Mouse (Mus musculus) CH12.LX (cell line): Measurements from ENCODE around the gene Rtl5. TPM values are rescaled to one million over a fixed set of nuclear protein-coding genes. Genes with fewer than 3 reads are reported as not detected.
"Not testable (repeated sequence)": the region's sequence is repeated elsewhere in the genome, so short reads cannot be mapped to it uniquely, and the experiment has no call there.

Experiments used
- DNase-seq: peaks from one replicate; pipeline ENCODE4 v3.0.0-alpha.2; 2013; ENCODE audit errors: extremely low read depth
- H3K27ac ChIP-seq: 2 replicates; pipeline ENCODE4 v1.5.1; 2012; ENCODE audit warnings: low read depth, mild to moderate bottlenecking, control low read depth, moderate library complexity; ENCODE audit not compliant: insufficient read depth
- H3K27me3 ChIP-seq: replicated peaks from 2 replicates; pipeline ENCODE3; 2012; ENCODE audit warnings: inconsistent platforms
- H3K36me3 ChIP-seq, 2 experiments: replicated peaks in 1 of 2; 2 replicates each; pipeline versions ENCODE3 to v1.6.1; 2012; ENCODE audit warnings: inconsistent platforms in 1 of 2, low read length in 1 of 2, mild to moderate bottlenecking in 1 of 2, mixed read lengths in 1 of 2, moderate library complexity in 1 of 2; ENCODE audit not compliant: control insufficient read depth in 1 of 2, insufficient read depth in 1 of 2
- H3K4me1 ChIP-seq, 2 experiments: 2 replicates each; pipeline ENCODE4 v1.6.1; 2012; ENCODE audit warnings: inconsistent platforms in 1 of 2, moderate library complexity in 1 of 2; ENCODE audit not compliant: insufficient read depth in 2 of 2, control insufficient read depth in 1 of 2
- H3K4me2 ChIP-seq: 2 replicates; pipeline ENCODE4 v1.6.1; 2012; ENCODE audit warnings: low read depth, mild to moderate bottlenecking, control low read depth; ENCODE audit not compliant: poor library complexity, insufficient read depth, severe bottlenecking
- H3K4me3 ChIP-seq, 3 experiments: fragments of 150-350 bp in 1 of 3; sonication (generic) in 1 of 3; replicated peaks in 1 of 3; 2 replicates each; pipeline versions ENCODE3 to v1.5.1; 2011 to 2012; ENCODE audit warnings: low read depth in 2 of 3, low read length in 2 of 3, mild to moderate bottlenecking in 2 of 3, moderate library complexity in 2 of 3, control low read depth in 1 of 3, improper control_type of control experiment in 1 of 3, inconsistent platforms in 1 of 3, mixed read lengths in 1 of 3; ENCODE audit not compliant: poor library complexity in 1 of 3
- H3K79me2 ChIP-seq: replicated peaks from 2 replicates; pipeline ENCODE4 v1.6.1; 2012; ENCODE audit warnings: mild to moderate bottlenecking, moderate library complexity; ENCODE audit not compliant: control insufficient read depth, poor library complexity, insufficient read depth, severe bottlenecking; ENCODE audit errors: extremely low read depth
- H3K9ac ChIP-seq: 2 replicates; pipeline ENCODE4 v1.6.1; 2012; ENCODE audit warnings: low read depth, mild to moderate bottlenecking, control low read depth, moderate library complexity; ENCODE audit not compliant: insufficient read depth
- H3K9me3 ChIP-seq: replicated peaks from 2 replicates; pipeline ENCODE3; 2012; ENCODE audit warnings: low read length, inconsistent platforms, mixed read lengths
- CTCF ChIP-seq, 2 experiments: IDR thresholded peaks in 1 of 2; conservative IDR thresholded peaks in 1 of 2; 2 replicates each; pipeline ENCODE4 v1.5.1; 2011 to 2012; ENCODE audit warnings: low read depth in 2 of 2, low read length in 2 of 2, improper control_type of control experiment in 1 of 2, inconsistent platforms in 1 of 2, mild to moderate bottlenecking in 1 of 2, moderate library complexity in 1 of 2
- ELF1 ChIP-seq: IDR thresholded peaks from 2 replicates; pipeline ENCODE4 v1.6.1; 2014; ENCODE audit warnings: low read depth, mild to moderate bottlenecking, inconsistent platforms, low read length, improper control_type of control experiment
- EP300 ChIP-seq: IDR thresholded peaks from 2 replicates; pipeline ENCODE4 v1.6.1; 2011; ENCODE audit warnings: low read length, improper control_type of control experiment
- GABPA ChIP-seq: IDR thresholded peaks from 2 replicates; pipeline ENCODE4 v1.6.1; 2012; ENCODE audit warnings: low read depth, low read length, improper control_type of control experiment, inconsistent platforms; ENCODE audit not compliant: insufficient replicate concordance
- JUN ChIP-seq: IDR thresholded peaks from 2 replicates; pipeline ENCODE4 v1.6.1; 2011; ENCODE audit warnings: low read depth, mild to moderate bottlenecking, low read length, improper control_type of control experiment, moderate library complexity; ENCODE audit not compliant: insufficient read depth
- JUND ChIP-seq: conservative IDR thresholded peaks from 2 replicates; pipeline ENCODE4 v1.6.1; 2011; ENCODE audit warnings: low read depth, low read length, improper control_type of control experiment
- KAT2A ChIP-seq: IDR thresholded peaks from 2 replicates; pipeline ENCODE4 v1.6.1; 2012; ENCODE audit warnings: low read length, improper control_type of control experiment, inconsistent platforms; ENCODE audit not compliant: insufficient replicate concordance
- MAFK ChIP-seq: IDR thresholded peaks from 2 replicates; pipeline ENCODE4 v1.6.1; 2011; ENCODE audit warnings: low read length, improper control_type of control experiment; ENCODE audit not compliant: insufficient replicate concordance
- MAX ChIP-seq: IDR thresholded peaks from 2 replicates; pipeline ENCODE4 v1.6.1; 2011; ENCODE audit warnings: low read length, improper control_type of control experiment
- MEF2A ChIP-seq: IDR thresholded peaks from 2 replicates; pipeline ENCODE4 v1.6.1; 2014; ENCODE audit warnings: low read depth, mild to moderate bottlenecking, inconsistent platforms, low read length, improper control_type of control experiment, borderline replicate concordance
- MXI1 ChIP-seq: IDR thresholded peaks from 2 replicates; pipeline ENCODE4 v1.6.1; 2011; ENCODE audit warnings: mild to moderate bottlenecking, low read depth, low read length, improper control_type of control experiment
- RAD21 ChIP-seq: IDR thresholded peaks from 2 replicates; pipeline ENCODE4 v1.6.1; 2011; ENCODE audit warnings: low read depth, mild to moderate bottlenecking, low read length, improper control_type of control experiment, moderate library complexity
- RCOR1 ChIP-seq: conservative IDR thresholded peaks from 2 replicates; pipeline ENCODE4 v1.6.1; 2012; ENCODE audit warnings: low read depth, mild to moderate bottlenecking, inconsistent platforms, low read length, improper control_type of control experiment
- TBP ChIP-seq: conservative IDR thresholded peaks from 2 replicates; pipeline ENCODE4 v1.6.1; 2011; ENCODE audit warnings: low read depth, low read length, improper control_type of control experiment
- UBTF ChIP-seq: IDR thresholded peaks from 2 replicates; pipeline ENCODE4 v1.6.1; 2012; ENCODE audit warnings: low read depth, mild to moderate bottlenecking, inconsistent platforms, low read length, improper control_type of control experiment, moderate library complexity
- ZC3H11A ChIP-seq: IDR thresholded peaks from 2 replicates; pipeline ENCODE4 v1.6.1; 2012; ENCODE audit warnings: low read depth, mild to moderate bottlenecking, inconsistent platforms, low read length, improper control_type of control experiment
- ZKSCAN1 ChIP-seq: IDR thresholded peaks from 2 replicates; pipeline ENCODE4 v1.6.1; 2012; ENCODE audit warnings: low read depth, inconsistent platforms, low read length, improper control_type of control experiment, borderline replicate concordance
- dilution Hi-C: fragments of 300-500 bp; cut with MboI; formaldehyde crosslinking; loops from 2 replicates; pipeline ENCODE4 v1.14.3; 2020; ENCODE audit warnings: low sequenced_read_pairs; ENCODE audit not compliant: extremely low pct_unique_long_range_greater_than_20kb, extremely low pct_ligation_motif_present
- in situ Hi-C: fragments of 300-500 bp; cut with MboI; formaldehyde crosslinking; loops from 3 replicates; pipeline ENCODE4 v1.14.3; 2019; ENCODE audit warnings: low sequenced_read_pairs, low pct_ligation_motif_present, low pct_unique_long_range_greater_than_20kb, mixed read lengths
- polyA plus RNA-seq: library from polyadenylated mRNA; unstranded; fragments of >175 nt; gene quantifications from 2 replicates; pipeline ENCODE4 v1.2.1, GENCODE M21; 2012; ENCODE audit warnings: low read depth; ENCODE audit not compliant: insufficient read length
- total RNA-seq, 2 experiments: library from RNA; depleted of rRNA; stranded (reverse); fragments of 300-350 nt in 1 of 2; fragments of >200 nt in 1 of 2; gene quantifications; 2 replicates each; pipeline ENCODE4 v1.2.3; 2012 to 2014

Gene Rtl5
- total and polyA plus RNA-seq, 3 experiments = 0.51 to 0.79 (median 0.55) TPM

- TF ChIP-seq MAX (peak; percentile 100), RCOR1 (no peak), TBP (peak; percentile 94), EP300 (no peak), KAT2A (peak; percentile 74; the same call in 1 of the 2 replicates), ELF1 (peak; percentile 78), MEF2A (no peak), ZKSCAN1 (no peak), RAD21 (no peak), UBTF (no peak), JUND (no peak)
Measured at GRCm38 (mm10) chrX:102119042-102119864, 48.1 kb upstream of the Rtl5 start, which contains the start of gene Pin4 (continued).

- H3K4me2 ChIP-seq = no peak overlapping the region
- H3K27ac ChIP-seq = no peak overlapping the region
- in situ Hi-C loops (no loop called here), dilution Hi-C loops (no loop called here)
- H3K4me3 ChIP-seq = no peak overlapping the region
- no peak for TF ChIP-seq GABPA
- no peak for TF ChIP-seq JUN
- TF ChIP-seq ZC3H11A = no peak
- no peak for TF ChIP-seq MAFK
- no peak for TF ChIP-seq MXI1
- no peak for TF ChIP-seq CTCF (conservative IDR thresholded peaks at IDR 0.05 in 1 of 2, IDR thresholded peaks at IDR 0.05 in 1 of 2; ENCODE audit: low read depth in 2 of 2, low read length in 2 of 2)
- TF ChIP-seq MEF2A = no peak
- no peaks in the 10 kb centered on the region for H3K27me3 ChIP-seq
- peaks cover 2 to 3% of the 10 kb centered on the region in 2 experiments; a peak in 3 of 4 replicates for H3K4me1 ChIP-seq
- no peak for DNase-seq
- H3K9me3 ChIP-seq = no peaks in the 10 kb centered on the region
- H3K36me3 ChIP-seq = no peaks in the 10 kb centered on the region
- H3K9ac ChIP-seq = no peak overlapping the region
- peaks cover 7% of the 10 kb centered on the region for H3K79me2 ChIP-seq
Measured at GRCm38 (mm10) chrX:102115676-102116075, 44.6 kb upstream of the Rtl5 start.

GRCm38 (mm10) chrX:102109349-102109748 is 38.2 kb upstream of the Rtl5 start:
- H3K36me3 ChIP-seq, H3K4me1 ChIP-seq, H3K27me3 ChIP-seq, H3K9ac ChIP-seq, H3K27ac ChIP-seq, H3K4me3 ChIP-seq, dilution Hi-C loops, H3K79me2 ChIP-seq, DNase-seq, H3K4me2 ChIP-seq, in situ Hi-C loops, H3K9me3 ChIP-seq: not testable (repeated sequence)

- H3K4me3 ChIP-seq, H3K27ac ChIP-seq, H3K36me3 ChIP-seq, H3K79me2 ChIP-seq, H3K9me3 ChIP-seq, DNase-seq, H3K27me3 ChIP-seq, dilution Hi-C loops, H3K9ac ChIP-seq, H3K4me2 ChIP-seq, in situ Hi-C loops: not testable (repeated sequence)
- peaks cover 4 to 17% of the 10 kb centered on the region in 2 experiments; a peak in 3 of 4 replicates for H3K4me1 ChIP-seq
Measured at GRCm38 (mm10) chrX:102103830-102104229, 32.7 kb upstream of the Rtl5 start.
